Mouse (Mus musculus) lung, postnatal 14 days (tissue): Measurements from ENCODE around the gene Adgrg1.
"Not testable (repeated sequence)": the region's sequence is repeated elsewhere in the genome, so short reads cannot be mapped to it uniquely, and the experiment has no call there.

Experiments
- DNase-seq: peaks from one replicate; pipeline ENCODE4 v3.0.0; 2021

Adgrg1 gene

GRCm38 (mm10) chr8:94996899-94997856 is 22.6 kb downstream of the Adgrg1 start:
- DNase-seq: no peak

GRCm38 (mm10) chr8:94997857-94998243 is 23.3 kb downstream of the Adgrg1 start:
- no peak for DNase-seq

GRCm38 (mm10) chr8:94998431-94998830 is 23.9 kb downstream of the Adgrg1 start:
- DNase-seq: no peak

GRCm38 (mm10) chr8:94999004-94999403 is 24.5 kb downstream of the Adgrg1 start:
- DNase-seq: no peak

GRCm38 (mm10) chr8:94999956-95000355 is 25.4 kb downstream of the Adgrg1 start:
- DNase-seq: peak; percentile 52

- peak; percentile 71 for DNase-seq
Observed at GRCm38 (mm10) chr8:95000684-95001083, 26.1 kb downstream of the Adgrg1 start.

GRCm38 (mm10) chr8:95001165-95001564 is 26.6 kb downstream of the Adgrg1 start:
- DNase-seq: no peak

- DNase-seq: peak; percentile 83
Observed at GRCm38 (mm10) chr8:95001655-95002054, 27.1 kb downstream of the Adgrg1 start.

- DNase-seq: no peak
Observed at GRCm38 (mm10) chr8:95002089-95002655, 27.6 kb downstream of the Adgrg1 start.

GRCm38 (mm10) chr8:95012442-95012919 is 37.9 kb downstream of the Adgrg1 start:
- no peak for DNase-seq

GRCm38 (mm10) chr8:95015866-95016265 is 41.3 kb downstream of the Adgrg1 start:
- DNase-seq: no peak

GRCm38 (mm10) chr8:95016684-95017083 is 42.1 kb downstream of the Adgrg1 start:
- DNase-seq: no peak

- no peak for DNase-seq
Observed at GRCm38 (mm10) chr8:95017451-95017850, 42.9 kb downstream of the Adgrg1 start, which contains the start of gene Adgrg3. Gene Adgrg3 (plus strand): TSS chr8:95017692.

- DNase-seq: no peak
Observed at GRCm38 (mm10) chr8:95017969-95018635, 43.6 kb downstream of the Adgrg1 start.

GRCm38 (mm10) chr8:95020293-95020777 is 45.8 kb downstream of the Adgrg1 start:
- peak; percentile 41 for DNase-seq

GRCm38 (mm10) chr8:95020821-95021220 is 46.3 kb downstream of the Adgrg1 start:
- no peak for DNase-seq

GRCm38 (mm10) chr8:95023201-95023600 is 48.6 kb downstream of the Adgrg1 start:
- no peak for DNase-seq

GRCm38 (mm10) chr8:95024387-95024786 is 49.8 kb downstream of the Adgrg1 start:
- DNase-seq: no peak

- peak; percentile 23 for DNase-seq
Observed at GRCm38 (mm10) chr8:95025421-95025820, 50.9 kb downstream of the Adgrg1 start.

- DNase-seq: not testable (repeated sequence)
Observed at GRCm38 (mm10) chr8:95028391-95028790, 53.8 kb downstream of the Adgrg1 start.

GRCm38 (mm10) chr8:95037106-95037925 is 62.8 kb downstream of the Adgrg1 start:
- DNase-seq: peak; percentile 42
